Mouse (Mus musculus) lung, postnatal 25 days (tissue): ENCODE results near the gene Ccm2l.

Experiments
- DNase-seq: peaks from one replicate; pipeline ENCODE4 v3.0.0; 2022; ENCODE audit warnings: low spot score

The Ccm2l gene

GRCm38 (mm10) chr2:153052700-153053351, 12.9 kb upstream of the Ccm2l start:
- no peak for DNase-seq

- DNase-seq: no peak
Observed at GRCm38 (mm10) chr2:153053896-153054295, 11.9 kb upstream of the Ccm2l start.

- no peak for DNase-seq
Observed at GRCm38 (mm10) chr2:153055270-153055920, 10.4 kb upstream of the Ccm2l start.

GRCm38 (mm10) chr2:153058365-153058764, 7.4 kb upstream of the Ccm2l start:
- DNase-seq: no peak

GRCm38 (mm10) chr2:153060216-153060615, 5.5 kb upstream of the Ccm2l start:
- DNase-seq: peak; percentile 16

- no peak for DNase-seq
Observed at GRCm38 (mm10) chr2:153063394-153063793, 2.4 kb upstream of the Ccm2l start.

GRCm38 (mm10) chr2:153064190-153064970, 1.4 kb upstream of the Ccm2l start:
- peak; percentile 17 for DNase-seq

GRCm38 (mm10) chr2:153066991-153067390, 1.2 kb downstream of the Ccm2l start:
- DNase-seq: no peak

GRCm38 (mm10) chr2:153070762-153071490, 5.2 kb downstream of the Ccm2l start:
- peak; percentile 22 for DNase-seq

GRCm38 (mm10) chr2:153071491-153072184, 5.9 kb downstream of the Ccm2l start:
- no peak for DNase-seq

GRCm38 (mm10) chr2:153074651-153075050, 8.9 kb downstream of the Ccm2l start:
- no peak for DNase-seq

GRCm38 (mm10) chr2:153075961-153076360, 10.2 kb downstream of the Ccm2l start:
- no peak for DNase-seq

- peak; percentile 78 for DNase-seq
Observed at GRCm38 (mm10) chr2:153080841-153081523, 15.2 kb downstream of the Ccm2l start.

GRCm38 (mm10) chr2:153081866-153082265, 16.1 kb downstream of the Ccm2l start:
- DNase-seq: no peak

- DNase-seq: peak; percentile 41
Observed at GRCm38 (mm10) chr2:153083275-153083674, 17.5 kb downstream of the Ccm2l start.

- DNase-seq: no peak
Observed at GRCm38 (mm10) chr2:153083824-153084223, 18.1 kb downstream of the Ccm2l start.

GRCm38 (mm10) chr2:153084261-153084976, 18.7 kb downstream of the Ccm2l start:
- peak; percentile 53 for DNase-seq

- no peak for DNase-seq
Observed at GRCm38 (mm10) chr2:153085556-153085955, 19.8 kb downstream of the Ccm2l start.

- DNase-seq: no peak
Observed at GRCm38 (mm10) chr2:153086166-153086565, 20.4 kb downstream of the Ccm2l start.

GRCm38 (mm10) chr2:153087091-153087490, 21.3 kb downstream of the Ccm2l start:
- no peak for DNase-seq
